Mouse (Mus musculus) limb, embryonic 14.5 days (tissue): ENCODE results near the gene Crtc1. TPM values are rescaled to one million over a fixed set of nuclear protein-coding genes. Genes with fewer than 3 reads are reported as not detected.

Experiments used
- ATAC-seq: fragments of 200-750 bp; cut with Nextera tagmentation; 2 replicates; pipeline ENCODE4 v1.8.0; 2017; ENCODE audit warnings: low read depth, moderate number of reproducible peaks, moderate TSS enrichment; ENCODE audit not compliant: low FRiP score
- DNase-seq: peaks from one replicate; pipeline ENCODE4 v3.0.0-alpha.2; 2015; ENCODE audit warnings: low spot score
- H3K27ac ChIP-seq: fragments of 300-500 bp; sonication (generic); replicated peaks from 2 replicates; pipeline ENCODE4 v1.5.1; 2014; ENCODE audit warnings: low read depth, mild to moderate bottlenecking, low read length, moderate library complexity, mixed read lengths
- H3K27me3 ChIP-seq: fragments of 300-500 bp; sonication (generic); 2 replicates; pipeline ENCODE4 v1.6.1; 2014; ENCODE audit warnings: low read length, mixed read lengths; ENCODE audit not compliant: control insufficient read depth, insufficient read depth
- H3K36me3 ChIP-seq: fragments of 300-500 bp; sonication (generic); 2 replicates; pipeline ENCODE4 v1.6.1; 2014; ENCODE audit warnings: mild to moderate bottlenecking, low read length, moderate library complexity, mixed read lengths; ENCODE audit not compliant: control insufficient read depth, insufficient read depth
- H3K4me1 ChIP-seq: fragments of 300-500 bp; sonication (generic); 2 replicates; pipeline ENCODE4 v1.6.1; 2014; ENCODE audit warnings: antibody characterized with exemption, low read length, mixed read lengths; ENCODE audit not compliant: control insufficient read depth, insufficient read depth
- H3K4me2 ChIP-seq: fragments of 300-500 bp; sonication (generic); replicated peaks from 2 replicates; pipeline ENCODE4 v1.6.1; 2014; ENCODE audit warnings: low read depth, mild to moderate bottlenecking, low read length, moderate library complexity; ENCODE audit not compliant: severe bottlenecking
- H3K4me3 ChIP-seq: fragments of 300-500 bp; sonication (generic); replicated peaks from 2 replicates; pipeline ENCODE4 v1.5.1; 2014; ENCODE audit warnings: low read length
- H3K9ac ChIP-seq: fragments of 300-500 bp; sonication (generic); 2 replicates; pipeline ENCODE4 v1.6.1; 2014; ENCODE audit warnings: mild to moderate bottlenecking, low read depth, low read length, moderate library complexity; ENCODE audit not compliant: severe bottlenecking
- H3K9me3 ChIP-seq: fragments of 300-500 bp; sonication (generic); 2 replicates; pipeline ENCODE4 v1.6.1; 2016; ENCODE audit warnings: low read length; ENCODE audit not compliant: control insufficient read depth
- POLR2A ChIP-seq: fragments of 200-500 bp; IDR thresholded peaks from 2 replicates; pipeline ENCODE4 v1.8.0; 2012; ENCODE audit warnings: inconsistent platforms, mild to moderate bottlenecking, moderate library complexity, borderline replicate concordance; ENCODE audit not compliant: insufficient read depth, insufficient read length; ENCODE audit errors: extremely low read depth
- WGBS: fragments of 180-500 bp; shearing (Covaris S2); extraction: QIAGEN DNeasy Blood & Tissue Kit; methylation state at CpG from one replicate; pipeline ENCODE4 v1.1.7; 2014; 5-methylcytosine and 5-hydroxymethylcytosine counted together
- polyA plus RNA-seq, 2 experiments: library from polyadenylated mRNA; depleted of rRNA in 1 of 2; stranded (reverse) in 1 of 2; unstranded in 1 of 2; fragments of >200 nt; fragmentation: Nextera tagmentation in 1 of 2; extraction: Ambion mirVana in 1 of 2; gene quantifications; 2 replicates each; pipeline versions ENCODE4 v1.2.1 to v1.2.3; 2012 to 2014

Gene Crtc1
- polyA plus RNA-seq, 2 experiments = 26.3 to 37.8 TPM

GRCm38 (mm10) chr8:70366588-70366987, 72.8 kb downstream of the Crtc1 start:
- no peaks in the 10 kb centered on the region for H3K27me3 ChIP-seq
- H3K4me1 ChIP-seq = peaks cover 10% of the 10 kb centered on the region
- no peak overlapping the region for H3K4me2 ChIP-seq
- no peak overlapping the region for H3K27ac ChIP-seq
- no peak for ATAC-seq
- TF ChIP-seq POLR2A = no peak
- H3K4me3 ChIP-seq = no peak overlapping the region
- 60% methylated on average over 5 of the region's 5 CpGs for WGBS
- H3K9me3 ChIP-seq = no peaks in the 10 kb centered on the region
- no peak overlapping the region for H3K9ac ChIP-seq
- no peak for DNase-seq
- no peaks in the 10 kb centered on the region for H3K36me3 ChIP-seq

DNA sequence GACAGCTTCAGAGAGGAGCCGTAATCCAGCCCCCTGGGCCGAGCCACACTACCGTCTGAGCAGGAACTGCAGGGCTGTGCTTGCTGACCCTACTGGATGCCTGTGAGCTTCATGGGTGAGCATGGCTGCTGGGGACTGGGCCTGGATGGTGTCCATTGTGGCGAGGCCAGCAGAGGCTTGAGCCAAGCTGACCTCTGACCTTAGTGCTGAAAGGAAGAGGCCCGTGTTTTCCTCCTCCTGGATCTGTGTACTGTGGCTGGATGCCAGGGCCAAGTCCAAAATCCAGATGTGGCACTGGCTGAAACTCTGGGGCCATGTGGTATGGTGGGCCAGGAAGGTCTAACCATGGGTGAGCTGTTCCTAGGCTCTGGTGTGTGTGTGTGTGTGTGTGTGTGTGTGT, 75.3 kb downstream of the Crtc1 start:
- DNase-seq (no peak), ATAC-seq (no peak)
- no peaks in the 10 kb centered on the region for H3K9me3 ChIP-seq
- WGBS = 39% methylated on average over 5 of the region's 5 CpGs
- H3K9ac ChIP-seq = no peak overlapping the region
- no peak overlapping the region for H3K4me2 ChIP-seq
- H3K4me1 ChIP-seq = peaks cover 8% of the 10 kb centered on the region
- TF ChIP-seq POLR2A = no peak
- H3K27ac ChIP-seq = no peak overlapping the region
- H3K27me3 ChIP-seq = no peaks in the 10 kb centered on the region
- H3K4me3 ChIP-seq = no peak overlapping the region
- no peaks in the 10 kb centered on the region for H3K36me3 ChIP-seq

DNA sequence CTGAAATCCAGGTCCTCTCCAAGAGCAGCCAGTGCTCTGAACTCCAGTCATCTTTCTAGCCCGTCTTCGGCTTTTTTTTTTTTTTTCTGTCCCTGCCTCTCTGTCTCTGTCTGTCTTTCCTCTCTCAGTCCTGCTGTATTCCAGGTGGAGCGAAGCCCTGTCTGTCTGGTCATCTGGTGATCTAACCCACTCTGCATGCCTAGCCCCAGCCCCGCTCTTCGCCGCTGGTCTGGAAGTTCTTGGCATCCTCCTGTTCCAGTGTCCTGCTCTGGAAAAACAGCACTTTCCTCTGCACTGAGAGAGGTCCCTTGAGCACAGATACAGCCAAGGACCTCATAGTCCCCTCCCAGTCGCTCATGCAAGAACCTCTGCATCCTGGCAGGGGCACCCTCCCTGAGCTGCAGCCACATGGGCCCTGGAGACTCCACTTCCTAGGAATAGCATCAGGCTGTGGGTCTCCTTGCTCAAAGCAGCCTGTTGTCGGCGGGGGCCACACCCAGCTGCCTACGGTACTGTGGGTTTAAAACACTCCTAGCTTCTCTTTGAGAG, 77.8 kb downstream of the Crtc1 start:
- 64% methylated on average over 10 of the region's 10 CpGs for WGBS
- DNase-seq (no peak), ATAC-seq (no peak)
- peaks cover 8% of the 10 kb centered on the region for H3K4me1 ChIP-seq
- H3K27me3 ChIP-seq = no peaks in the 10 kb centered on the region
- H3K4me2 ChIP-seq = no peak overlapping the region
- H3K9me3 ChIP-seq = no peaks in the 10 kb centered on the region
- no peak for TF ChIP-seq POLR2A
- H3K27ac ChIP-seq = peak overlapping the region; percentile 70; the same call in 1 of the 2 replicates
- H3K9ac ChIP-seq = peak overlapping the region; percentile 28; the same call in 1 of the 2 replicates
- no peak overlapping the region for H3K4me3 ChIP-seq
- H3K36me3 ChIP-seq = no peaks in the 10 kb centered on the region

DNA sequence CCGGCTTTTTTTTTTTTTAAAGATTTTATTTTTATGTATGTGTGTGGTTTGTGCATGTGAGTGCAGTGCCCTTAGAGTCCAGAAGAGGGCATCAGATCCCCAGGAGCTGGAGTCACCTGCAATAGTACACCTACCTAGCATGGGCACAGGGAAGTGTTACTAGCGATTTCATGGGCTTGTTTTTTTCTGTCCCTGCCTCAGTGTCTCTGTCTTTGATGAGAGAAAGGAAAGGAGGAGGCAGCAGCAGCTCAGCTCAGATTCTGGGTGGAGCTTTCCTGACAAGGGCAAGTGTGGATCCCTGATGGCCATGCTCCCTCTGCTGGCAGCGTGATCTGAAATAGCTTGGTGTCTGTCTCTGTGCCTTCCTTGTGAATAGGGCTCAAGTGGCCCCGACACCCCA, 78.6 kb downstream of the Crtc1 start:
- Histone ChIP-seq H3K36me3 (no peaks in the 10 kb centered on the region), H3K27ac (no peak overlapping the region), H3K27me3 (no peaks in the 10 kb centered on the region), H3K4me1 (peaks cover 8% of the 10 kb centered on the region), H3K9me3 (no peaks in the 10 kb centered on the region), H3K9ac (no peak overlapping the region), H3K4me2 (no peak overlapping the region), H3K4me3 (no peak overlapping the region)
- 54% methylated on average over 4 of the region's 4 CpGs for WGBS
- ATAC-seq (no peak), DNase-seq (no peak)
- no peak for TF ChIP-seq POLR2A

GRCm38 (mm10) chr8:70359411-70359810, 80.0 kb downstream of the Crtc1 start:
- no peak for TF ChIP-seq POLR2A
- H3K4me2 ChIP-seq = no peak overlapping the region
- H3K27ac ChIP-seq = no peak overlapping the region
- ATAC-seq (peak; percentile 27; the same call in 1 of the 2 replicates), DNase-seq (peak; percentile 64)
- no peaks in the 10 kb centered on the region for H3K36me3 ChIP-seq
- no peaks in the 10 kb centered on the region for H3K27me3 ChIP-seq
- H3K4me1 ChIP-seq = peaks cover 8% of the 10 kb centered on the region
- WGBS = 36% methylated on average over 3 of the region's 3 CpGs
- no peak overlapping the region for H3K9ac ChIP-seq
- no peaks in the 10 kb centered on the region for H3K9me3 ChIP-seq
- no peak overlapping the region for H3K4me3 ChIP-seq
